Mouse (Mus musculus) lung, embryonic 15.5 days (tissue): ENCODE data around the gene Atp9a. TPM values are rescaled to one million over a fixed set of nuclear protein-coding genes. Genes with fewer than 3 reads are reported as not detected.
"Not testable (repeated sequence)": the region's sequence is repeated elsewhere in the genome, so short reads cannot be mapped to it uniquely, and the experiment has no call there.

Experiments
- ATAC-seq: fragments of 200-750 bp; cut with Nextera tagmentation; 2 replicates; pipeline ENCODE4 v1.8.0; 2017; ENCODE audit warnings: moderate number of reproducible peaks, borderline replicate concordance; ENCODE audit not compliant: low FRiP score, low TSS enrichment; ENCODE audit errors: extremely low read depth
- H3K27ac ChIP-seq: fragments of 300-500 bp; sonication (generic); 2 replicates; pipeline ENCODE4 v1.5.1; 2015; ENCODE audit warnings: moderate library complexity, mild to moderate bottlenecking, inconsistent platforms
- H3K27me3 ChIP-seq: fragments of 300-500 bp; sonication (generic); 2 replicates; pipeline ENCODE4 v1.6.1; 2015; ENCODE audit warnings: inconsistent platforms
- H3K36me3 ChIP-seq: fragments of 300-500 bp; sonication (generic); 2 replicates; pipeline ENCODE4 v1.6.1; 2015; ENCODE audit warnings: inconsistent platforms
- H3K4me1 ChIP-seq: fragments of 300-500 bp; sonication (generic); 2 replicates; pipeline ENCODE4 v1.6.1; 2015; ENCODE audit warnings: inconsistent platforms
- H3K4me2 ChIP-seq: fragments of 300-500 bp; sonication (generic); 2 replicates; pipeline ENCODE4 v1.6.1; 2015; ENCODE audit warnings: inconsistent platforms, mild to moderate bottlenecking, moderate library complexity
- H3K4me3 ChIP-seq: fragments of 300-500 bp; sonication (generic); 2 replicates; pipeline ENCODE4 v1.5.1; 2015; ENCODE audit warnings: mild to moderate bottlenecking, inconsistent platforms
- H3K9ac ChIP-seq: fragments of 300-500 bp; sonication (generic); 2 replicates; pipeline ENCODE4 v1.6.1; 2015; ENCODE audit warnings: inconsistent platforms
- H3K9me3 ChIP-seq: fragments of 300-500 bp; sonication (generic); 2 replicates; pipeline ENCODE4 v1.6.1; 2016; ENCODE audit warnings: inconsistent platforms
- WGBS: fragments of 180-500 bp; shearing (Covaris S2); methylation state at CpG from one replicate; pipeline ENCODE4 v1.1.7; 2015; 5-methylcytosine and 5-hydroxymethylcytosine counted together
- polyA plus RNA-seq: library from polyadenylated mRNA; unstranded; fragments of >200 nt; fragmentation: Nextera tagmentation; extraction: Ambion mirVana; gene quantifications from 2 replicates; pipeline ENCODE4 v1.2.1, GENCODE M21; 2015

Gene Atp9a
- polyA plus RNA-seq, 1 experiment from 2014 or later, result 14.3 TPM

DNA sequence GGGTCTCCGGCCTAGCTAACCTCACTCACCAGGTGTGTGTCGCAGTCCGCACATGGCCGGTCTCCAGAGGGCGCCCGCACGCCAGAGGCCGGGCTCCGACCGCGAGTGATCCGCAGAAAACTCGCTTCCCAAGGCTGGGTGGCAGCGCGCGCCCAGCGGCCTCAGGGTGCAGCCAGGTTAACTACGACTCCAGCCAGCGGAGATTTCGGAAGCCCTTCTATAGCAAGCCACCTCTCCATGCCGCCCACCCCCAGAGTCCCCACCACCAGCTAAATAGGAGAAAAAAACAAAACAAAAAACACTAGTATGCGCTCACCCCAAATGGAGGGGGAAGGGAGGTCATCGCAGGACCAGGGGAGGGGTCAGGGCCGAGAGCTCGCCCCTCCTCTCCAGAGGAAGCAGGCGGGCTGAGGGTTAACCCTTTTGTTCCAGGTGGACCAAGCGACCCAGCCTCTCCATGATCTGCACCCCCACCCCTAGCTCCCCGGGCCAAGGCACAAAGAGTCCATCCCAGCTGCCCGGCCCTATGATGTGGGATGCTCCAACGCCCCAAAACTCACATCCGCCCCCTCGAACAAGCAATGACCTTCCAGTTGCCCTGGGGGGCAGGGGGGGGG, 23.0 kb upstream of the Atp9a start:
- peak overlapping the region; percentile 41 for H3K4me3 ChIP-seq
- under 1% methylated on average over 30 of the region's 32 CpGs for WGBS

DNA sequence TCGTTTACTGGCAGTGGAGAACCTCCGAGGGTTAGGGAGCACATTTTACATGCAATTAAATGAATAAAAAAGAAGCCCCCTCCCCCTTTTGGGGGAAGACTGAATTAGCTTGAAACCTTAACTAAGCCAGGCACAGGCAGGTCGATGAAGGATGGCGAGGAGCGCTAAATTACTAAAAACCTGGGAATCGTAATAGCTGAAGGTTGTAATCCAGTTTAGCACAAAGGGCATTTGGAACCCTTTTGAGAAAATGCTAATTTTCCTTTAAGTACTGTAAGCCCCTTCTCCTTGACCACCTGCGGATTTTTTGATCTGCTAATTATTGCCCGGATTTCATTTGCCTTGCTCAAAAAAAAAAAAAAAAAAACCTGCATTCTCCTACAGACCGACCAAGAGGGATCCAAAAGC, 22.3 kb upstream of the Atp9a start:
- Histone ChIP-seq H3K9ac (no peak overlapping the region), H3K27ac (no peak overlapping the region), H3K36me3 (no peaks in the 10 kb centered on the region), H3K4me3 (no peak overlapping the region), H3K9me3 (no peaks in the 10 kb centered on the region), H3K4me2 (no peak overlapping the region), H3K27me3 (peaks cover 86% of the 10 kb centered on the region), H3K4me1 (peaks cover 33% of the 10 kb centered on the region)
- no peak for ATAC-seq
- WGBS, result 22% methylated on average over 9 of the region's 9 CpGs

More for the DNA sequence above, 23.0 kb upstream of the Atp9a start:
- no peaks in the 10 kb centered on the region for H3K36me3 ChIP-seq
- H3K4me1 ChIP-seq, result peaks cover 33% of the 10 kb centered on the region
- H3K4me2 ChIP-seq, result peak overlapping the region; percentile 80
- no peak overlapping the region for H3K9ac ChIP-seq
- no peak for ATAC-seq
- H3K9me3 ChIP-seq, result no peaks in the 10 kb centered on the region
- peaks cover 93% of the 10 kb centered on the region for H3K27me3 ChIP-seq
- H3K27ac ChIP-seq, result no peak overlapping the region

DNA sequence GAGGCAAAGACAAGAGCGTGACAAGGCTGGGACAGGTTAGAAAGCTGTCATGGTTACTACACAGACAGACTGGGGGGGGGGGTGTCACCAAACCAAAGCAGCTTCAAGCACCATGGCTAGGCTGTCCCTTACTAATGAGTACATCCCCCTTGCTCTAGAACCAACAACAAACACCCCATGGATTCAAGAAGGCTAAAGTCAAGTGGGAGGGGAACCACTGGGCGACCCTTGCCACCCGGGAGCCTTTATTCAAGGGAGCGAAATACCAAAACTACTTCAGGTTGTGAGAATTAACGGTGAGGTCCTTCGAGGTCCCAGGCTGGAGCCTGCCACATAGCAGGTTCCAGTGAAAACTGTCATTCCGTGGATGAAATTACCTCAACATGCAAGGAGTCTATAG, 21.6 kb upstream of the Atp9a start:
- ATAC-seq, result no peak
- 19% methylated on average over 7 of the region's 7 CpGs for WGBS

DNA sequence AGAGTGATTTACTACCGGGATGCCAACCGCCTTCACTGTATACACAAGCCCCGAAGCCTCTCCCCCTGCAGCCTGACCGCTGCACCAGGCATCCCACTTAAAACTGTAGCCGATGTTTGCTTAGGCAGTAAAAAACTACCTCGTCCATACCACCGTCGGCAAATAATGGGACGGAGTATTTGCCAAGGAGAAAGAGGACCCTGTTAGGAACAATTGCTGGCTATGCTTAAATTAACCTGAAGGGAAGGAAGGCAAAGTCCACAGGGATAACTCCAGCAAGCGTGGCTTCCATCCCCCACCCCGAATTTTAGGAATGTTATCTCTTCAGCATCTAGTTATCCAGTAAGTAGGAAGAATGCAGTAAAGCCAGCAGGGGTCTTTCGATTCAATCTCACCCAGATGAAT, 20.2 kb upstream of the Atp9a start:
- Histone ChIP-seq H3K9ac (no peak overlapping the region), H3K9me3 (no peaks in the 10 kb centered on the region), H3K27me3 (peaks cover 66% of the 10 kb centered on the region), H3K4me1 (peaks cover 33% of the 10 kb centered on the region), H3K36me3 (no peaks in the 10 kb centered on the region), H3K4me3 (no peak overlapping the region), H3K27ac (no peak overlapping the region), H3K4me2 (peak overlapping the region; percentile 12)
- 2% methylated on average over 12 of the region's 12 CpGs for WGBS
- no peak for ATAC-seq

More for the DNA sequence above, 21.6 kb upstream of the Atp9a start:
- Histone ChIP-seq H3K9ac (no peak overlapping the region), H3K4me1 (peaks cover 33% of the 10 kb centered on the region), H3K4me3 (no peak overlapping the region), H3K9me3 (no peaks in the 10 kb centered on the region), H3K4me2 (no peak overlapping the region), H3K27ac (no peak overlapping the region), H3K36me3 (no peaks in the 10 kb centered on the region), H3K27me3 (peaks cover 79% of the 10 kb centered on the region)

DNA sequence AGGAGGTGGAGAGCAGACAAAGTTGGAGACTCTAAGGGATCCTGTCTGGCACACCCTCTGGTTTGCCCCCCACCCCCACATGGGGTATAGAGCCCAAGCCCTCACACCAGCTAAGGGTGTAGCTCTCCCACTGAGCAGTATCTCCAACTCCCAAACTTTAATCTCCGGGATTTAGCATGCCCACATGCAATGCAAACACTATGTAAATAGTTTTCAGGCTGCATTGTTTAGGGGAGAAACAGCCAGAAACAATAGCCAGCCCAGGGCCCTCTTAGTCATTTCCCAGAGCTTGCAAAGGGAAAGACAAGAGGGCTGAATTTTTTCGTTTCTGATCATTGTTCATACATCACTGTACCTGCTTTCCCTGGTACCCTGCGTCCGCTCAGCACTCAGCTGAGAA, 19.7 kb upstream of the Atp9a start:
- peaks cover 30% of the 10 kb centered on the region for H3K4me1 ChIP-seq
- H3K4me2 ChIP-seq, result peak overlapping the region; percentile 12
- H3K27ac ChIP-seq, result no peak overlapping the region
- H3K27me3 ChIP-seq, result peaks cover 61% of the 10 kb centered on the region
- 9% methylated on average over 4 of the region's 4 CpGs for WGBS
- H3K4me3 ChIP-seq, result no peak overlapping the region
- no peak overlapping the region for H3K9ac ChIP-seq
- no peaks in the 10 kb centered on the region for H3K36me3 ChIP-seq
- no peaks in the 10 kb centered on the region for H3K9me3 ChIP-seq
- ATAC-seq, result no peak

DNA sequence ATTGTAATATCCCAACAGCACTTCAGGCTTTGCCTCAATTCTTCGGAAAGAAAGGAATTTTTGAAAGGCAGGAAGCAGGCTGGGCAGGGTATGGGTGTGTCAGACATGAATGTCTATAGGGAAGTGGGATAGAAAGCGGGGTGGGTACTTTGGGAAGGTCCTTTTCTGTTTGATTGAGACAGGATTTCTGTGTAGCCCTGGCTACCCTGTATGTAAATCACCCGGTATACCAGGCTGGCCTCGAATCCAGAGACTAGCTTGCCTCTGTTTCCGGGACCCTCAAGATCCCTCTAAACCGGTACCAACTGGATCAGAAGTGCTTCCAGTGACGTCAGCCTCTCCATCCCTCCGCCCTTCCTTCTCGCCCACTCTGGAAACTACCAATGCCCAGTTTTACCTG, 18.9 kb upstream of the Atp9a start:
- H3K4me1 ChIP-seq, result peaks cover 23% of the 10 kb centered on the region
- H3K4me3 ChIP-seq, result no peak overlapping the region
- no peaks in the 10 kb centered on the region for H3K36me3 ChIP-seq
- no peak overlapping the region for H3K4me2 ChIP-seq
- H3K9ac ChIP-seq, result no peak overlapping the region
- peaks cover 53% of the 10 kb centered on the region for H3K27me3 ChIP-seq
- WGBS, result 62% methylated on average over 9 of the region's 9 CpGs
- ATAC-seq, result no peak
- no peak overlapping the region for H3K27ac ChIP-seq
- no peaks in the 10 kb centered on the region for H3K9me3 ChIP-seq

DNA sequence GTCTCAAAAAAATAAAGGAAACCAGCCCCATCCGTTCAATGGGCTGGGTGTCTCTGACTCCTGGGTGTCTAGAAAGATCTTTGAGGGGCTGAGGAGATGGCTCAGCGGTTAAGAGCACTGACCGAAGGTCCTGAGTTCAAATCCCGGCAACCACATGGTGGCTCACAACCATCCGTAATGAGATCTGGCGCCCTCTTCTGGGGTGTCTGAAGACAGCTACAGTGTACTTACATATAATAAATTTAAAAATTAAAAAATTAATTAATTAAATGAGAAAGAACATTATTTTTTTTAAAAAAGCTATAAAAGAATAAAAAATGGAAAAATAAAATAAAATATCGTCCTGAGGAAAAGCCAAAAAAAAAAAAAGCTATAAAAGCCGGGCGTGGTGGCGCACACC, 2.2 kb upstream of the Atp9a start:
- not testable (repeated sequence) for H3K4me1 ChIP-seq, H3K9me3 ChIP-seq, H3K4me2 ChIP-seq, H3K9ac ChIP-seq, H3K4me3 ChIP-seq, H3K27ac ChIP-seq, H3K27me3 ChIP-seq, H3K36me3 ChIP-seq, ATAC-seq
- 84% methylated on average over 10 of the region's 10 CpGs for WGBS

DNA sequence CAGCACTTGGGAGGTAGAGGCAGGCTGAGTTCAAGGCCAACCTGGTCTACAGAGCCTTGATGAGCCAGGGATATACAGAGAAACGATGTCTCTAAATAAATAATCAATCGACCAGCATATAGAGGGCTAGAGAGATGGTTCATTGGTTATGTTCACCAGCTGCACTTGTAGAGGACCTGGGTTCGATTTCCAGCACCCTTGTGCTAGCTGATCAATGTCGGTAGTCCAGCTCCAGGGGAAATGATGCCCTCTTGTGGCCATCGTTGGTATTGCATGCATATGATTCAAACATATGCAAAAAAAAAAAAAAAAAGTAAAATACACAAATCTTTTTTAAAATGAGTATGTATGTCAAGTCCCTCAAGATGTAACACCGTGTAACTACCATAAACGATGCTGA, 440 bp upstream of the Atp9a start:
- no peak for ATAC-seq
- WGBS, result 23% methylated on average over 7 of the region's 7 CpGs
- no peak overlapping the region for H3K9ac ChIP-seq

DNA sequence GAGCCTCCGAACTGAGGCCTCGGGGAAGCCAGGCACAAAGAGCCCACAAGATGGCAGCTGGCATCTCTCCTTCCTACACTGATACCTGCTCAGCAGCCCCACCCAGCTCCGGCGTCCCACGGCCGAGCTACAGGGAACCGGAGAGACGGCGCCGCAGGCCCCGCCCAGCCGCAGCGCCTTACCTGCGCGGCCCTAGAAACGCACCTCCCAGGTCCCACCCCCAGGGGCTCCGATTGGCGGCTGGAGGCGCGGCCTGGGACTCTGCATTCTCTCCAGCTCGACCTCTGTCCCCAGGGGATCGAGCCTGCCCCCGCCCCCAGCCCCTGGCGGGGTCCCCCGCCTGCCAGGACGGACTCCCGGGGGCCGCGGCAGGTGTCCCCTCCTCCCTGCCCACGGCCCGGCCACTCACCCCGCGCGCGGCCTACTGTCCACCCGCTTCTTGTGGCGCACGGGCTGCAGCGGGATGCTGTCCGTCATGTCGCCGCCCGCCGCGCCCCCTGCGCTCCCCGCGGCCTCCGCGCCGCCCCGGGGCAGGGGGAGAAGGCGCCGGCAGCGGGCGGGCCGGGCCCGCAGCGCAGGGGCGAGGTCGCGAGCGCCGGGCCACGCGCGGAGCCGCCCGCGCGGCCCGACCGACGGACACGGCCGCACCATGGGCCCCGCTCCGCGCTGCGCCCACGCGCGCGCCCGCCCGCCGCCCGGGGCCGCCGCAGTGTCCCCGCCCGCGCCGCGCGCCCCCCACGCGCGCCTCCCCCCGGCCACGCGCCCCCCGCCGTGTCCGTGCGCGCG, 743 bp downstream of the Atp9a start:
- under 1% methylated on average over 49 of the region's 108 CpGs for WGBS
- peak overlapping the region; percentile 57 for H3K9ac ChIP-seq
- H3K4me2 ChIP-seq, result peak overlapping the region; percentile 87
- H3K27ac ChIP-seq, result peak overlapping the region; percentile 86
- H3K27me3 ChIP-seq, result no peaks in the 10 kb centered on the region
- H3K9me3 ChIP-seq, result no peaks in the 10 kb centered on the region
- peaks cover 3% of the 10 kb centered on the region; the same call in 1 of the 2 replicates for H3K4me1 ChIP-seq
- ATAC-seq, result peak; percentile 89
- peak overlapping the region; percentile 71 for H3K4me3 ChIP-seq
- no peaks in the 10 kb centered on the region for H3K36me3 ChIP-seq

More for the DNA sequence above, 440 bp upstream of the Atp9a start:
- peak overlapping the region; percentile 69; the same call in 1 of the 2 replicates for H3K27ac ChIP-seq
- no peaks in the 10 kb centered on the region for H3K27me3 ChIP-seq
- H3K4me3 ChIP-seq, result peak overlapping the region; percentile 71
- no peaks in the 10 kb centered on the region for H3K9me3 ChIP-seq
- H3K36me3 ChIP-seq, result no peaks in the 10 kb centered on the region
- H3K4me2 ChIP-seq, result peak overlapping the region; percentile 87
- H3K4me1 ChIP-seq, result peaks cover 3% of the 10 kb centered on the region; the same call in 1 of the 2 replicates

DNA sequence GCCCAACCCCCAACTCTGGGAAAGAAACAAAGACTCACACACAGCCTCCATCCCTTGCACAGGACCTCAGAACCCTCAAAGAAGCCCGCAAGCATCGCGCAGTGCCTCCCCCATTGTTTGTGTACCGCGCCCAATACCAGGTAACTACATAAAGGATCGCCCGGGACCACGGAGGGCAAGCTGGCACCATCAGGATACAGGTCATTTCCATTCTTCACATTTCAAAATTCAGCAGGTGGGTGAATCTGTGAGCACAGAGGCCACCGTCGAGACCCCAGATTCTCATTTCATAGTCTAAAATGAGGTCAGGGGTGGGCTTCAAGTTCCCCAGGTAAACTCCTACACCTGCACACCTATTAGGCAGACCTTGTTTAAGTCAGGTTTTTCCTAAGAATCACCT, 1.7 kb downstream of the Atp9a start:
- Histone ChIP-seq H3K36me3 (no peaks in the 10 kb centered on the region), H3K4me1 (peaks cover 3% of the 10 kb centered on the region; the same call in 1 of the 2 replicates), H3K4me3 (peak overlapping the region; percentile 71), H3K9ac (no peak overlapping the region), H3K4me2 (peak overlapping the region; percentile 87), H3K9me3 (no peaks in the 10 kb centered on the region), H3K27ac (peak overlapping the region; percentile 86), H3K27me3 (no peaks in the 10 kb centered on the region)
- no peak for ATAC-seq
- 84% methylated on average over 10 of the region's 10 CpGs for WGBS

DNA sequence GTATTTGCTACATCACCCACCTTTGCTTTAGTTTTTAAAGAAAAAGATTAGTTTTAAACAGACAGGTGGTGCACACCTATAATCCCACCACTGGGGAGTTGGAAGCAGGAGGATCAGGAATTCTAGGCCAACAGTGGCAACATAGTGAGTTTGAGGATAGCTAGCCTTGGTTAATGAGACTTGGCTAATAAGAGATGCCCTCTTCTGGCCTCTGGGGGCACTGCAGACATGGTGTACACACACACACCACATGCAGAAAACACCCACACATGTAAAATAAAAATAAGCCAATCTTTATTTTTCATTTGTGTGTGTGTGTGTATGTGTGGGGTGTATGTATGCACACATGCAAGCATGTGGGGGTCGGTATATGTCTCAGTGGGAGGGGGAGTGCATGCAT, 3.4 kb downstream of the Atp9a start:
- Histone ChIP-seq H3K9me3 (no peaks in the 10 kb centered on the region), H3K4me2 (no peak overlapping the region), H3K36me3 (no peaks in the 10 kb centered on the region), H3K27ac (no peak overlapping the region), H3K9ac (no peak overlapping the region), H3K4me1 (peaks cover 3% of the 10 kb centered on the region; the same call in 1 of the 2 replicates), H3K4me3 (no peak overlapping the region), H3K27me3 (no peaks in the 10 kb centered on the region)
- WGBS, result 100% methylated on average over 1 of the region's 1 CpGs
- ATAC-seq, result no peak

DNA sequence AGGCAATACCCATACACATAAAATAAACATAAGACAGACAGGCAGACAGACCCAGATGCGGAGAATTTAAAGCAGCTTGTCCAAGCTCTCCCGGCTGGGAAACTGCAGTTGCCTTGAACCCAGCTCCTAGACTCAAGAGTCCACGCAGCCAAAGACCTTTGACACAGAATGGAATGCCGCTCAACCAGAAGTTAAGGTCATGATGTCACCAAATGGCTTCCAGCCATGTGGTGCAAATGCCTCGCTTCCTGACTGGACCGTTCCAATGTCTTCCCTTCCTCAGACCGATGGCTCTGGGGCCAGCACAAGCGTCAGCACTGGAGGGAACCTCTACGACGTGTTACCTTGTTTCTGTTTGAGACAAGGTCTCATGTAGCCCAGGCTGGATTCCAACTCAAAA, 4.3 kb downstream of the Atp9a start:
- no peaks in the 10 kb centered on the region for H3K9me3 ChIP-seq
- H3K4me3 ChIP-seq, result no peak overlapping the region
- peaks cover 3% of the 10 kb centered on the region; the same call in 1 of the 2 replicates for H3K4me1 ChIP-seq
- H3K4me2 ChIP-seq, result no peak overlapping the region
- 69% methylated on average over 10 of the region's 10 CpGs for WGBS
- no peak for ATAC-seq
- no peaks in the 10 kb centered on the region for H3K27me3 ChIP-seq
- H3K9ac ChIP-seq, result no peak overlapping the region
- no peaks in the 10 kb centered on the region for H3K36me3 ChIP-seq
- H3K27ac ChIP-seq, result no peak overlapping the region
